Mouse (Mus musculus) forebrain, embryonic 13.5 days (tissue): ENCODE data around the gene Elp1. TPM values are rescaled to one million over a fixed set of nuclear protein-coding genes. Genes with fewer than 3 reads are reported as not detected.

Source experiments
- ATAC-seq: fragments of 200-750 bp; cut with Nextera tagmentation; 2 replicates; pipeline ENCODE4 v1.8.0; 2017
- H3K27ac ChIP-seq: fragments of 300-500 bp; sonication (generic); 2 replicates; pipeline ENCODE4 v1.5.1; 2015; ENCODE audit warnings: inconsistent platforms, mild to moderate bottlenecking, moderate library complexity
- H3K27me3 ChIP-seq: fragments of 300-500 bp; sonication (generic); 2 replicates; pipeline ENCODE4 v1.6.1; 2015; ENCODE audit warnings: mild to moderate bottlenecking, inconsistent platforms
- H3K36me3 ChIP-seq: fragments of 300-500 bp; sonication (generic); 2 replicates; pipeline ENCODE4 v1.6.1; 2015; ENCODE audit warnings: mild to moderate bottlenecking, inconsistent platforms; ENCODE audit not compliant: poor library complexity, severe bottlenecking
- H3K4me1 ChIP-seq: fragments of 300-500 bp; sonication (generic); 2 replicates; pipeline ENCODE4 v1.6.1; 2015; ENCODE audit warnings: inconsistent platforms
- H3K4me2 ChIP-seq: fragments of 300-500 bp; sonication (generic); 2 replicates; pipeline ENCODE4 v1.6.1; 2015; ENCODE audit warnings: inconsistent platforms, mild to moderate bottlenecking, moderate library complexity
- H3K4me3 ChIP-seq: fragments of 300-500 bp; sonication (generic); 2 replicates; pipeline ENCODE4 v1.5.1; 2015; ENCODE audit warnings: mild to moderate bottlenecking, inconsistent platforms
- H3K9ac ChIP-seq: fragments of 300-500 bp; sonication (generic); 2 replicates; pipeline ENCODE4 v1.6.1; 2015; ENCODE audit warnings: mild to moderate bottlenecking, inconsistent platforms
- H3K9me3 ChIP-seq: fragments of 300-500 bp; sonication (generic); replicated peaks from 2 replicates; pipeline ENCODE4 v1.6.1; 2016; ENCODE audit warnings: inconsistent platforms
- WGBS: fragments of 180-500 bp; shearing (Covaris S2); methylation state at CpG from one replicate; pipeline ENCODE4 v1.1.7; 2015; 5-methylcytosine and 5-hydroxymethylcytosine counted together
- polyA plus RNA-seq: library from polyadenylated mRNA; unstranded; fragments of >200 nt; fragmentation: Nextera tagmentation; extraction: Ambion mirVana; gene quantifications from 2 replicates; pipeline ENCODE4 v1.2.1, GENCODE M21; 2015

Elp1 gene
- polyA plus RNA-seq = 54.9 and 62.1 TPM in 2 replicates

DNA sequence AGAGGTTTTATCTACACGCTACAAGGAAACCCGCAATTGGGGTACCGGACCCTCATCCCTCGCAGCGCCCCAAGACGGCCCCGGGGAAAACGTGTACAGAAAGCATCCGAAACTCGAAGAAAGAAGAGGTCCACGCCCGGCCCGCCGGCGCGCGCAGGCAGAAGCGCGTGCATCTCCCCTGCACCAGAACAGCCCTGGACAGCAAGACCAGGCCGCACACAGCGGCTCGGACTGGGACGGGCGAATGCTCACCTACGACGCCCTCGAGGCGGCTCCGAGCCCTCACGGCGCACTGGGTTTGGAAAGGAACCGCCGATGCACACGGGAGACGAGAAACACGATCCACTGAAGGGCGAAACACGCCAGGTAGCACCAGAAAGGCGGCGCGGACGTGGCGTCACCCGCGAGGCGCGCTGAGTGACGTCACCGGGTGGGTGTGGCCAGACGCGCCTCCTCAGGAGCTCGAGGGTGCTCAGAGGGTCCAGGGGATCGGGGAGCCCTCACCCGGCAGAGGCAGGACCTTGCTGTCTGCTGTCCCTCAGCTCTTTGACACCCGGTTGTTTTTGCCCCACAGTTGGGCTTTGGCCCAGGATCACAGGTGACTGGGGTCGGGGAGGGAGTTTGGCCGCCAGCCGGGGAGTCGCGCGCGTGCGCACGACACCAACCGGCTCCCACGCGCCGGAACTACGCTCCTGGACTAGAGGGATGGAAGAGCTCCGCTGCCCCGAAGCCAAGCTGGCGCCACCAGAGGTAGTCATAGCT is at the start of gene Elp1, which contains the start of gene Fam206a:
Gene Elp1 (minus strand): TSS at position 425 of the 762 bp plus-strand sequence.
Gene Fam206a (plus strand): TSS at position 439 of the 762 bp plus-strand sequence.
- WGBS = under 1% methylated on average over 72 of the region's 72 CpGs
- H3K27ac ChIP-seq = peak within 1 kb of the TSS; percentile 67

DNA sequence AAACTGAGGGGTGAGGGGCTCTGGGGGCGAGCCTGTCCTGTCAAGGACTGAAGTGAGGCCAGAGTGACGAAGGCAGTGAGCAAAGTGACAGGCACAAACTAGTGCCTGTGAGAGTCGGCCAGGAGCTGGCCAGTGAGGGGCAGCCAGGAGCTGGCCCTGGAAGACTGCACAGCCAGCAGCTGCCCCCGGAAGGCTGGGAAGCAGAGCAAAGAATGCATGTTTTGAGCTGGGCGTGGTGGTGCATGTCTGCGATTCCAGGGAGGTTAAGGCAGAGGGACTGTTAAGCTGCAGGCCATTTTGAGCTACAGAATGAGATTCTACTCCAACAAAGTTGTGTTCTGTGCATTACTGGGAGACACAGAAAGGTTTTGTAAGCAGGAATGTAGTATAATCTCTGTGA is 48.6 kb upstream of the Elp1 start:
- Histone ChIP-seq H3K27me3 (no peaks in the 10 kb centered on the region), H3K9me3 (no peaks in the 10 kb centered on the region), H3K4me1 (peaks cover 3% of the 10 kb centered on the region; the same call in 1 of the 2 replicates), H3K36me3 (peaks cover 4% of the 10 kb centered on the region), H3K9ac (no peak overlapping the region), H3K4me2 (no peak overlapping the region), H3K4me3 (no peak overlapping the region), H3K27ac (no peak overlapping the region)
- ATAC-seq = no peak
- WGBS = 53% methylated on average over 6 of the region's 6 CpGs

More for the DNA sequence above, at the start of gene Elp1, which contains the start of gene Fam206a:
- Histone ChIP-seq H3K9ac (peak within 1 kb of the TSS; percentile 89), H3K4me3 (peak within 1 kb of the TSS; percentile 89), H3K4me2 (peak within 1 kb of the TSS; percentile 75), H3K36me3 (peaks cover 48% of the 10 kb centered on the region), H3K9me3 (no peaks in the 10 kb centered on the region), H3K4me1 (peaks cover 28% of the 10 kb centered on the region), H3K27me3 (no peaks in the 10 kb centered on the region)
- peak; percentile 98 for ATAC-seq

DNA sequence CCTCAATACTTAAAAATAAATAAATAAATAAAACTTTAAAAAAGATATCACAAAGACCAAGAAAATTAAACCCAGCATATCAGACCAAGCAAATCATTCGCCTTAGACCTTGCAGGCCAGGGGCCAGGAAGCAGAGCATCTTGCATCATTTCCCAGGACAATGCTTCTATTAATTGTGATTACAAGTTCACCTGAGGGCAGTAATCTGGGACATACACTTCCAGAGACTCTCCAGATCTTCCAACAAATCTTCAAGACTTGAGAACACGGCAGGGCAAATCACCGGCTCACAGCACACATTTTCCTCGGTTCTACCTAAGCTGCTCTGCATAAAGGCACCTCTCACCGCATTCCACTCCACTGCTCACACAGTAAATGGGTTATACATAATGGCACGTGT is 45.9 kb upstream of the Elp1 start:
- Histone ChIP-seq H3K9ac (no peak overlapping the region), H3K4me2 (no peak overlapping the region), H3K4me1 (peaks cover 3% of the 10 kb centered on the region; the same call in 1 of the 2 replicates), H3K36me3 (peaks cover 27% of the 10 kb centered on the region), H3K27me3 (no peaks in the 10 kb centered on the region), H3K9me3 (no peaks in the 10 kb centered on the region), H3K27ac (no peak overlapping the region), H3K4me3 (no peak overlapping the region)
- WGBS = 89% methylated on average over 6 of the region's 6 CpGs
- no peak for ATAC-seq

DNA sequence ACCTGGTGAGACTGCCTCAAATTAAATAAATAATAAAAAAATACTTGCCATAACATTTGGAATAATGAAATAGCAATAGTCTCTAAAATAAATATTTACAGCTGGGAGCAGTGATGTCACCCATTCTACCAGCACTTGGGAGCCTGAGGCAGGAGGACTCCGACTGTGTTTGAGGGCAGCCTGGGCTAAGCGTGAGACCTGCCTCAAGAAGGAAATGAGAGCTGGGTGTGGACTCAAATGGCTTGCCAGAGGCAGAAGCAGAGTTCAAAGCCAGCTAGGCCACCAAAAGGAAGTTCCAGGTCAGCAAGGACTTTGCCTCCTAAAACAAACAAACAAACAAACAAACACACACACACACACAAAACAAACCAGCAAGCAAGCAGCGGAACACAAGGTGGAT is 45.3 kb upstream of the Elp1 start:
- H3K9ac ChIP-seq = no peak overlapping the region
- no peak overlapping the region for H3K4me2 ChIP-seq
- no peaks in the 10 kb centered on the region for H3K27me3 ChIP-seq
- H3K4me3 ChIP-seq = no peak overlapping the region
- H3K4me1 ChIP-seq = peaks cover 3% of the 10 kb centered on the region; the same call in 1 of the 2 replicates
- H3K36me3 ChIP-seq = peaks cover 29% of the 10 kb centered on the region
- H3K27ac ChIP-seq = no peak overlapping the region
- WGBS = 86% methylated on average over 3 of the region's 3 CpGs
- H3K9me3 ChIP-seq = no peaks in the 10 kb centered on the region
- no peak for ATAC-seq

DNA sequence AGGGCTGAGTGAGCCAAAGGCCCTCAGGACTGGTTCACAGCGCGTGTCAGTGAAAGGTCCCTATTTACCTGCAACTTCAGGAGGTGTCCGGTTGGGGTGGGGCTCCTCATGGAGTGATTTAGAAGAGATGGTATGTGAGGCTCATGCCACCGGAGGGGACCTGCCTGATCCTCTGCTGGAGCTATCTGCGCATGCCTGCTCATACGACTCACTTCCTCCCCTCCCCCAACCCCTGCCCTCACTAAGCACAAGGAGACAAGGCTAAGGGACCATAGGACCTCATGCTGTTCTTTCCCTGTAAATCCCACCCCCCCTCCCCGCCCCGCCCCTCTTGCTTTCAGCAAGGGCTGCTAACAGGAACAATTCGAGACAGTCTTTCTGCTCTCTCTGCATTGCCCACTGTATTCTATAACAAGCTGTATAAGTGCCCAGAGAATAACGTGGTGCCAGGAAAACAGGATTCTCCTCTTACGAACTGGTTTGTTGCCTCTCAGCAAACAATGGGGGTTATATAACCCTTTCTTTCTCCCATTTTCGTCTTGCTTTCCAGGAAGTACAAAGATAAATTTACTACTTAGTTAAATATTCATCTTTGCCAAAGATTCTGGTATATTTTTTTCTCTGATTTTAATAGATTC is 43.9 kb upstream of the Elp1 start:
- peaks cover 35% of the 10 kb centered on the region for H3K36me3 ChIP-seq
- ATAC-seq = no peak
- peaks cover 3% of the 10 kb centered on the region; the same call in 1 of the 2 replicates for H3K4me1 ChIP-seq
- H3K9me3 ChIP-seq = no peaks in the 10 kb centered on the region
- H3K9ac ChIP-seq = no peak overlapping the region
- 63% methylated on average over 12 of the region's 12 CpGs for WGBS
- no peaks in the 10 kb centered on the region for H3K27me3 ChIP-seq
- H3K4me2 ChIP-seq = no peak overlapping the region
- H3K27ac ChIP-seq = no peak overlapping the region
- H3K4me3 ChIP-seq = no peak overlapping the region

DNA sequence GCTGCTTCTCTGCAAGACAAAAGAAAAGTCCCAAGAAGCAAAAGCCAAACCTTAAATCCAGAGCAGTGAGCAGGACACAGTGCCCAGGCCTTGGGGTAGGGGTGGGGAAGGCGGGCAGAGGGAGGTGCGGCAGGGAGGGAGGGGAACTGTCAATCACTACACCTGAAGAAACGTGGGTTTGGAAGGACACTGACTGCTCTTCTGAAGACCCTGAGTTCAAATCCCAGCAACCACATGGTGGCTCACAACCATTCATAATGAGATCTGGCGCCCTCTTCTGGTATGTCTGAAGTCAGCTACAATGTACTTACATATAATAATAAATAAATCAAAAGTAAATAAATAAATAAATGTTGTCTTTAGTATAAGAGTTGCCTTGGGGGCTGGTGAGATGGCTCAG is 42.8 kb upstream of the Elp1 start:
- no peak overlapping the region for H3K9ac ChIP-seq
- peaks cover 44% of the 10 kb centered on the region for H3K36me3 ChIP-seq
- no peaks in the 10 kb centered on the region for H3K27me3 ChIP-seq
- H3K4me1 ChIP-seq = no peaks in the 10 kb centered on the region
- H3K4me2 ChIP-seq = no peak overlapping the region
- 93% methylated on average over 4 of the region's 4 CpGs for WGBS
- H3K4me3 ChIP-seq = no peak overlapping the region
- H3K9me3 ChIP-seq = no peaks in the 10 kb centered on the region
- no peak overlapping the region for H3K27ac ChIP-seq
- ATAC-seq = no peak

DNA sequence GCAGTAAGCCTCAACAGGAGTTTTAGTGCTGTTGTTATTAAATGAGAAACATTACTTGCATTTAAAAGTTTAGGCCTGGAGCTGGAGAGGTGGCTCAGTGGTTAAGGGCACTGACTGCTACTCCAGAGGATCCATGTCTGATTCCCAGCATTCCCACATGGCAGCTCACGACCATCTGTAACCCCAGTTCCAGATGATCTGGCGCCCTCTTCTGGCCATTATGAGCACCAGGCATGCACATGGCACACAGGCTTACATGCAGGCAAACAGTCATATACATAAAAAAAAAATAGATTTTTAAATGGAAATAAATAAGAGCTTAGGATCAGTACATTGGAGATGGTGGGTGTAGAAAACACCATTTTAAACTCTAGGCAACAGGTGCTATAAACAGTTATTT is 41.8 kb upstream of the Elp1 start:
- 89% methylated on average over 2 of the region's 2 CpGs for WGBS
- no peak overlapping the region for H3K4me3 ChIP-seq
- H3K9me3 ChIP-seq = no peaks in the 10 kb centered on the region
- ATAC-seq = no peak
- no peaks in the 10 kb centered on the region for H3K27me3 ChIP-seq
- no peak overlapping the region for H3K9ac ChIP-seq
- H3K36me3 ChIP-seq = peaks cover 47% of the 10 kb centered on the region
- no peak overlapping the region for H3K4me2 ChIP-seq
- H3K27ac ChIP-seq = no peak overlapping the region
- H3K4me1 ChIP-seq = no peaks in the 10 kb centered on the region

DNA sequence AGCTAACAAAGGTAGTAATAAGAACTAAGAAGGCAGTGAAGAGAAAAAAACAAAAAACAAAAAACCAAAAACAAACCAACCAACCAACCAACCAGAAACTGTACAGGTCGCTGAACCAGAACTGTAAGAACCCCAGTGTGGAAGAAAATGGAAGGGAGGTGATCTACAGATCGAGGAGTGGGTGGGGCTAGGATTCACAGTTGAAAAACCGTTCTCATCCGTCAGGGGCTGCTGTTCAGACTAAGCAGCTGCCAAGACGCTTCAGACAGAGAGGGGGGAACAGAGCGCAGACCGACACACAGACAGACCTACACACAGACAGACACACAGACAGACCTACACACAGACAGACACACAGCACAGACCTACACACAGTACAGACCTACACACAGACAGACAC is 40.4 kb upstream of the Elp1 start:
- whole genome bisulfite sequencing = 84% methylated on average over 7 of the region's 7 CpGs
- H3K9me3 ChIP-seq = no peaks in the 10 kb centered on the region
- H3K27ac ChIP-seq = no peak overlapping the region
- no peaks in the 10 kb centered on the region for H3K27me3 ChIP-seq
- no peak overlapping the region for H3K9ac ChIP-seq
- H3K4me1 ChIP-seq = no peaks in the 10 kb centered on the region
- H3K4me2 ChIP-seq = no peak overlapping the region
- no peak overlapping the region for H3K4me3 ChIP-seq
- ATAC-seq = no peak
- H3K36me3 ChIP-seq = peaks cover 61% of the 10 kb centered on the region

DNA sequence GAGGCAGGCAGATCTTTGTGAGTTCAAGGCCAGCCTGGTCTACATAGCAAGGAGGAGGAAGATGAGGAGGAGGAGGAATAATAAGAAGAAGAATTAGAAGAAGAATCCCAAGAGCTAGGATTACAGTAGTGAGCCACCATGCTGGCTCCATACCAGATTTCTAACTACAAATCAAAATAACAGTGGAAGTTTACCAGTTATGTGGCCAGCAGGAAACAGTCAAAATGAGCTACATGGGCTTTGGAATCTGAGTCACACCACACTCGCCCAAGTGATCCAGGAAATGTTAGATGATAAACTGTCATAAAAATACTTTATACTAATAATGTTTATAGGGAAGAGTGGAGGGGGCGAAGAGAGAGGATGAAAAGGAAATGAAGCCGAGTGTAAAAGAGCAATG is 38.2 kb upstream of the Elp1 start:
- Histone ChIP-seq H3K4me2 (no peak overlapping the region), H3K4me1 (no peaks in the 10 kb centered on the region), H3K36me3 (peaks cover 68% of the 10 kb centered on the region), H3K9me3 (no peaks in the 10 kb centered on the region), H3K9ac (no peak overlapping the region), H3K27ac (no peak overlapping the region), H3K4me3 (no peak overlapping the region), H3K27me3 (no peaks in the 10 kb centered on the region)
- 91% methylated on average over 3 of the region's 3 CpGs for WGBS
- no peak for ATAC-seq

DNA sequence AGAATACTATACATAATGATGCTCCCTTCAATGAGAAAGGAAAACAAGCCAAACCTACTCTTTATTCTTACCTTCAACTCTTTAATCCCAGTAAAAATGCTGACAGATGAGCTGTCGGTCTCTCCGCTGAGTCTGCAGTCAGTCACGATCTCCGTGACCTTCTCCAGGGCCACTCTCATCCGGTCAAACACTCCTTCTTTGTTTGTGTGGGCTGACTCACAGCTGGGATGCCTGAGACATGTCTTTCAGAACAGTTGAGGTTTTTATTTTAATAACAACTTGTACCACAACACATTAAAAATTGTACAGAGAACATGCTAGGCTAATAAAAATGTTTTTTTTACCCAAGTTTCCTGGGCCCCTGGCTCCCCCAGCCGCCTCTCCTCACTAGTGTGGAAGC is 35.5 kb upstream of the Elp1 start:
- ATAC-seq = no peak
- Histone ChIP-seq H3K27ac (no peak overlapping the region), H3K9me3 (no peaks in the 10 kb centered on the region), H3K4me2 (no peak overlapping the region), H3K4me1 (no peaks in the 10 kb centered on the region), H3K9ac (no peak overlapping the region), H3K36me3 (peaks cover 69% of the 10 kb centered on the region), H3K27me3 (no peaks in the 10 kb centered on the region), H3K4me3 (no peak overlapping the region)
- 89% methylated on average over 6 of the region's 6 CpGs for WGBS

DNA sequence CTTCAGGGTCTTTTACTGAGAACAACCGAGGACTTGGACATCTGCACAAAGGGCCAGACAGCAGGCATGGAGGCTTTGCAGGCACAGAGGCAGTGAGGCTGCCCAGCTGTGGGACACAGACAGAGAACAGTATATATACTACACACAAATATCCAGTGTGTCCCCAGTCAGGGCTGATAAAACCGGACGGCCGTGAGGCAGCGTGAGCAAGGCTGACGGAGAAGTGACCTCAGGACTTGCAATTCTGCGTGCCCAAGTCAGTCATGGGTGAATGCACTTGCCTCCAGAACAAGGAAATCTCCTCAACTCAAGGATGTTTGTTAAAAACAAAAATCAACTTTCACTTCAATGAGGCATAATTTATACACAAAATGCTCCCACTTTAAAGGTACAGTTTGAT is 29.9 kb upstream of the Elp1 start:
- Histone ChIP-seq H3K4me1 (peaks cover 11% of the 10 kb centered on the region), H3K4me3 (no peak overlapping the region), H3K4me2 (no peak overlapping the region), H3K9me3 (no peaks in the 10 kb centered on the region), H3K9ac (no peak overlapping the region), H3K27ac (no peak overlapping the region), H3K27me3 (no peaks in the 10 kb centered on the region), H3K36me3 (peaks cover 61% of the 10 kb centered on the region)
- ATAC-seq = no peak
- 88% methylated on average over 7 of the region's 7 CpGs for WGBS

DNA sequence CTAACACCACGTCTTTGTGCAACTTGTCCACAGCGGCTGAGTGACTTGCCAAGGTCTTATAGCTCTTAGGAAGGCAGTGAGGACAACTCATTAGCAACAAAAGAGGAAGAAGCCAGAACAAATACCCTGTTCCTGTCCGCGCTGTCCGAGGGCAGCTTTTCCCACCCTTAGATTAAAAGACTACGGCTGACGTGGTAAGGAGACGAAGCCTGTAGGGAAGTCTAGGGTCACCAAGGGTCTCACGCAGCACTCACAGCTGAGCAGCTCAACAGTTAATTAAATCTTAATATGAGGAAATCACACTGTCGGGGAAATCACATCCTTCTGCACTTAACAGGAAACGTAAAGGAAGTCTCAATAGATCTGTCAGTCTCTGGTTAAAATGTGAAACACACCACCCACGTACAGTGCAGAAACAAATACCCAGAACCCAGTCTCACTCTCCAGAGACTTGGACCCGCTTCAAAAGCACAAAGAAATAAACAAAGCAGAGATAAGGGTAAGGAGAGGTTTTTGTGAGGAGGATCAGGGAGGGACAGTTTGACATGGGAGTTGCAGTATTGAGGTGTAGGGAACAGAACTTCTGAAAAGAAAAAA is 29.0 kb upstream of the Elp1 start:
- H3K36me3 ChIP-seq = peaks cover 59% of the 10 kb centered on the region

More for the DNA sequence above, 29.0 kb upstream of the Elp1 start:
- H3K9ac ChIP-seq = no peak overlapping the region
- no peak overlapping the region for H3K4me2 ChIP-seq
- H3K4me1 ChIP-seq = peaks cover 11% of the 10 kb centered on the region
- ATAC-seq = no peak
- H3K9me3 ChIP-seq = no peaks in the 10 kb centered on the region
- WGBS = 62% methylated on average over 13 of the region's 13 CpGs
- no peaks in the 10 kb centered on the region for H3K27me3 ChIP-seq
- no peak overlapping the region for H3K4me3 ChIP-seq
- H3K27ac ChIP-seq = 0 out of 2 replicates have a peak overlapping the region, but pooled peaks have one; percentile 25
